Mouse (Mus musculus) retina, embryonic 14.5 days (tissue): ENCODE results near the gene Bicd1.

Source experiments
- DNase-seq: peaks from one replicate; pipeline ENCODE4 v3.0.0-alpha.2; 2015; ENCODE audit warnings: low spot score

The Bicd1 gene

DNA sequence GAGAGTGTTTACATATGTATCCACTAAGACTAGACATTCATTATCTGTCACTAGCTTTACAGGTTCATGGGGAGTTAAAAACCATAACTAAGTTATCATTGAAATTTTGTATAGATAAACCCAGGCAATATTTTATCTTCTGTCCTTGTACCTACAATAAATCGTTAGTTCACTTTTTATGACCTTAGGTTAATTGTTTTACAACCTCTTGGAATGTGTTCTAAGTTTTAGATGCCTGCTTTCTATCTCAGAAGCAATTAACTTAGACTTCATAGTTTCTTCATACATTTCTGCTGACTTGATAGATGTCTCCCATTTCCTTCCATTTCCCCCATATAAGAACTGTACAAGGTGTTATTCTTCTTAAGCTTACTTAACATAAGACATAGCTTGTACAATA, 158.5 kb downstream of the Bicd1 start:
- no peak for DNase-seq

DNA sequence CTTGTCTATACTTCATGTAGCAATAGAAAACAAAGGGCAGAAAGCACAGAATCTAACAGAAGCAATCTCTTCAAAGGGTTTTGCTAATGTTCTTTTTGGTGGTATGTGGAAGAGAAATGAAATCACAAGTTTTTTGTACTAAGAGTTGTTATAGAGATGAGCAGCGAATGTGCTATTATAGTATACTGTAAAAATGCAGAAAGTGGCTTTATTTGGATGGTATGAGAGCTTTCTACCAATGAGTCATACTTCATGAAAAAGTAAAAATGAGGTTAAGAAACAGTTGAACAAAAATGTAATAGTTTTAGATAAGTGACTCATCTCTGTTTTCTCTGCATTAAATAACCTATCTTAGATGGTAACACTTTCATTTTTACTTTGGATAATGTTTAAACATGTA, 165.6 kb downstream of the Bicd1 start:
- no peak for DNase-seq

GRCm38 (mm10) chr6:149580053-149580452, 171.4 kb downstream of the Bicd1 start:
- no peak for DNase-seq

DNA sequence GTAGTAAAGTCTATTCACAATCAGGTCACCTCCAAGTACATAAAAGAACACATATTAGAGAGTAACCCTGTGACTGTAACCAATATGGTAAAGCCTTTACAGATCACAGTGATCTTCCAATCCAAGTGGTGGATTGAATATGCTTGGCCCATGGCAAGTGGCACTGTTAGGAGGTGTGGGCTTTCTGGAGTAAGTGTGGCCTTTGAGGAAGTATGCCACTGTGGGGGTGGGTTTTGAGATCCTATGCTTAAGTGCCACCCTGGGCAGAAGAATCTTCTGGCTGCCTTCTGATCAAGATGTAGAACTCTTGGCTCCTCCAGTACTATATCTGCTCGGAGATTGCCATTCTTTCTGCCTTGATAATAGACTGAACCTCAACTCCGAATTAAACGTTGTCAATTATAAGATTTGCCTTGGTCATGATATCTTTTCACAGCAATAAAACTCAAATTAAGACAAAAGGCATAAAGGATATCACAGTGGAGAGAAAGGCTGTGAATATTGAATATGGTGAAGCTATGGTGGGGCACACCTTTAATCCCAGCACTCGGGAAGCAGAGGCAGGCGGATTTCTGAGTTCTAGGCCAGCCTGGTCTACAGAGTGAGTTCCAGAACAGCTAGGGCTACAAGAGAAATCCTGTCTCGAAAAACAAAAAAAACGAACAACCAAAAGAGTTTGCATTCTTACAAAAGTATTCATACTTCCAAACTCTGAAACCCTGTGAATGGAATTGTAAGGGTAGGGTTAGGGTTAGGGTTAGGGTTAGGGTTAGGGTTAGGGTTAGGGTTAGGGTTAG, 177.2 kb downstream of the Bicd1 start:
- DNase-seq = no peak
